Comparison of ENCODE assay signal across 17 mouse cellular contexts in genomic region chr14:113930779-113931178, GRCm38 (mm10).
"Had no signal": no experiment of that assay in that cellular context is flagged by ENCODE, and none has a peak within 500 bp of the region (broad histone marks: within the 10 kb centered on the region; RNA-seq: fewer than 3 reads in every experiment).

No protein-coding gene starts in this region.

- H3K27ac ChIP-seq: limb, embryonic 12.5 days; liver, embryonic 15.5 days; midbrain, embryonic 10.5 days; neural tube, embryonic 15.5 days had no signal

- H3K36me3 ChIP-seq: limb, embryonic 12.5 days; liver, embryonic 15.5 days; midbrain, embryonic 10.5 days; neural tube, embryonic 15.5 days had no signal

- H3K4me2 ChIP-seq: limb, embryonic 12.5 days; liver, embryonic 11.5 days; liver, embryonic 15.5 days; neural tube, embryonic 15.5 days had no signal

- H3K9ac ChIP-seq: limb, embryonic 12.5 days; liver, embryonic 15.5 days; neural tube, embryonic 15.5 days had no signal

- H3K4me3 ChIP-seq: limb, embryonic 12.5 days; liver, embryonic 15.5 days; midbrain, embryonic 10.5 days; myocyte; neural tube, embryonic 15.5 days had no signal

- H3K9me3 ChIP-seq: limb, embryonic 12.5 days; liver, embryonic 15.5 days; midbrain, embryonic 10.5 days; neural tube, embryonic 15.5 days had no signal

- ATAC-seq: intestine, postnatal 0 days; lung, postnatal 0 days had no signal

- H3K4me1 ChIP-seq: limb, embryonic 12.5 days; liver, embryonic 15.5 days; midbrain, embryonic 10.5 days; neural tube, embryonic 15.5 days had no signal

- DNase-seq: kidney, adult 8-10 months; kidney, postnatal 25 days; layer of hippocampus, adult 9-11 months; lung, adult 2 months; lung, postnatal 36 days; right cerebral cortex, postnatal 4 days; spleen, adult 18-20 months; thymus, adult 18-20 months; thymus, postnatal 25 days had no signal

- H3K27me3 ChIP-seq: limb, embryonic 12.5 days; liver, embryonic 15.5 days; neural tube, embryonic 15.5 days had no signal
